Mouse (Mus musculus): ENCODE measurements around the gene Cinp.
"Not testable (repeated sequence)": the region's sequence is repeated elsewhere in the genome, so short reads cannot be mapped to it uniquely, and the experiment has no call there.

- TF ChIP-seq MAX (IDR thresholded peaks at IDR 0.05; ENCODE audit: low read depth); POLR2AphosphoS2 (IDR thresholded peaks at IDR 0.05; ENCODE audit: insufficient read length, low read depth); E2F4 (IDR thresholded peaks at IDR 0.05; ENCODE audit: insufficient read depth); REST (IDR thresholded peaks at IDR 0.05; ENCODE audit: insufficient read depth, insufficient read length); TCF12 (IDR thresholded peaks at IDR 0.05; ENCODE audit: insufficient read depth, poor library complexity, severe bottlenecking); USF1 (IDR thresholded peaks at IDR 0.05; ENCODE audit: low read depth); SRF (IDR thresholded peaks at IDR 0.05; ENCODE audit: control insufficient read depth, insufficient read length, low read depth); MYOG (IDR thresholded peaks at IDR 0.05; ENCODE audit: control insufficient read depth in 1 of 3, insufficient read depth in 1 of 3, insufficient read length in 2 of 3, low read depth in 2 of 3): not testable (repeated sequence)
- peak; percentile 27 for TF ChIP-seq POLR2A (IDR thresholded peaks at IDR 0.05; ENCODE audit: insufficient read length, low read depth)
Observed at GRCm38 (mm10) chr12:110858681-110859080, 30.3 kb downstream of the Cinp start.

Measured in myocyte (in vitro differentiated cells).